Mouse (Mus musculus) spleen, postnatal 36 days (tissue): ENCODE data around the gene Nop2.

Source experiments
- DNase-seq, 2 experiments: peaks; one replicate each; pipeline ENCODE4 v3.0.0; 2022; ENCODE audit warnings: low spot score in 2 of 2, mixed read lengths in 1 of 2

The Nop2 gene

GRCm38 (mm10) chr6:125172474-125172873 lies 40.8 kb downstream of the Nop2 start:
- DNase-seq = no peak

DNA sequence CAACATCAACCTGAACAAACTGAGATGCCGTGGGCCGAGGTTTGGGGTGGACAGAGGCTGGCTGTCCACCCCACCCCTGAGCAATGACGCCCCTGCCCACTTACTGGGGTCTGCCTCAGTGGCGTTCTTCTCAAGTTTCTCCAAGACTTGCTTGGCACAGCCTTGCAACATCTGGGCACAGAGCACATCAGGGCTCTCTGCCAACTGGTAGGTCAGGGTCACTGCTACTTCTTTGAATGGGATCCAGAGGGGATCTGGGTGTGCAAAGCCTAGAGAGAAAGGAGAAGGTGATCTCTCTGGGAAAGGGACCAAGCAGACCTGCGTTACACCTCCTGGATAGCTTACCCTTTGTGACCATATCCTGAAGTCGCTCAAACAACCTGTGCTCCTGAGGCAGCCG lies 41.5 kb downstream of the Nop2 start:
- no peak for DNase-seq

GRCm38 (mm10) chr6:125175469-125175868 lies 43.8 kb downstream of the Nop2 start:
- no peak for DNase-seq

DNA sequence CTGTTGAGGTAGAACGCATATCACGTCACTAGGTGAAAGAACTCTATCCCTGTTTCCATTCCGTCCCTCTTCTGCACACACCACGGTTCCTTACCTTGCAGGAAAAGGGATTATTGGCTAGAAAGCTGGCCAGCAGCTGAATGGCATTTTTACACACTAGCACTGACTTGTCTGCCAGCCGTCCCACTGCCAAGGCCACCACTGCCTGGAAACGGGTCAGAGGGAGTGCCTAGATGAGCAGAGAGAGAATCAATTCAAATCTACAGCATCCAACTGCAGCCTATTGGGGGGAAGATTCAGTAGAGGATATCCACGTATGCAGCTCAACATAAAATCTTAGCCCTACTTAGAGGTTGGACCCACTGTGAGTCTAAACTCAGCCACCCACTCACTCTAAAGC lies 47.9 kb downstream of the Nop2 start:
- DNase-seq = no peak

GRCm38 (mm10) chr6:125182133-125182532 lies 50.4 kb downstream of the Nop2 start:
- no peak for DNase-seq

DNA sequence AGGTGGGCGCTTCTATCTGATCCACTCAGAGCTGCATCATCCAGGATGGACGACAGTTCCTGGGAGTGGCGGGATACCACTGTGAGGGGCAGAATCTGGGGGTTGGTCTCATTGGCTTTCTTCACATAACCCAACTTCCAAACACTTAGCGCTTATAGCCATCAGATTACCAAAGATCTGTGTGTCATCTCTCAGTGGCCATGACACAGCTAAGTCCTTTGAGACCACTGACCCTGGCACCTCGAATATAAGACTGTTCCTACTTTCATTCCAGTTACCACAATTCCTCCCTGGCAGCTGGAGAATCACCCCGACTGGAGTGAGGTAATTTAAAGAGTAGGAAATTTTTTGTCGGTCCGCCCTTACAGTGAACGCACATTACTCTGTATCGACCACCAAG lies 54.5 kb downstream of the Nop2 start:
- DNase-seq = no peak

GRCm38 (mm10) chr6:125190816-125191215 lies 59.1 kb downstream of the Nop2 start:
- no peak for DNase-seq

- peak; percentile 95 to 97 for DNase-seq
These were observed 59.8 kb downstream of the Nop2 start, which contains the start of the genes Ncapd2 and Mrpl51 for GRCm38 (mm10) chr6:125191332-125192015. Gene Ncapd2, minus strand, starts transcription at chr6:125191701. Gene Mrpl51, plus strand, starts transcription at chr6:125191801.

DNA sequence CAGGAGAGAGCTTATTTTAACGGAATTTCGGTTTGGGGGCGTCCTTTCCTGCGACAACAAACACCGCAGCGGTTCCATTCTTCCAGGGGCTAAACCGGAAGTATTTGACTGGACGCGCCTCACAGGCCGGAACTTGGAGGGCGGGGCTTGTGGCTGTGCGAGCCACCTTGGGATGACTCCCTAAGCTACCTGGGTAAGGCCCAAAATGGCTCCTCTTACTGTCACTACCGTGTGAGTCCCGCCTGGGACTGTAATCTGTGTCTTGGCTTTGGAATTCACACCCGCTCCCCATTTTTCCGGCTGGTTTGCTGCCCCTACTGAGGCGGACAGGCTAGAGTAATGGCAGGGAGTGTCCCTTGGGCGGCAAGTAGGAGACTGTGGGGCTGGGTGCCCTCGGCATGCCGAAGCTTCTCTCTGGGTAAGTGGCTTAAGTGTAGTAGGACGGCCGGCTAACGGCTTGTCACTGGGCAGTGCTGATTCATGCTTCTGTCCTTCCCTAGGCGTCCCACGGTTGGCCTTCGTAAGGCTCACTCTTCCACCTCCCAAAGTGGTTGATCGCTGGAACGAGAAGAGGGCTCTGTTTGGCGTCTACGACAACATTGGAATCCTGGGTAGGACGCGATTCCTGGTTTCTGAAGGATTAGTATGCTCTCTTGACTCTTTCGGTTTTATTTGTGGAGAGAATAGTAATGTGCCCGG lies 60.5 kb downstream of the Nop2 start:
- DNase-seq = peak; percentile 92 to 94

DNA sequence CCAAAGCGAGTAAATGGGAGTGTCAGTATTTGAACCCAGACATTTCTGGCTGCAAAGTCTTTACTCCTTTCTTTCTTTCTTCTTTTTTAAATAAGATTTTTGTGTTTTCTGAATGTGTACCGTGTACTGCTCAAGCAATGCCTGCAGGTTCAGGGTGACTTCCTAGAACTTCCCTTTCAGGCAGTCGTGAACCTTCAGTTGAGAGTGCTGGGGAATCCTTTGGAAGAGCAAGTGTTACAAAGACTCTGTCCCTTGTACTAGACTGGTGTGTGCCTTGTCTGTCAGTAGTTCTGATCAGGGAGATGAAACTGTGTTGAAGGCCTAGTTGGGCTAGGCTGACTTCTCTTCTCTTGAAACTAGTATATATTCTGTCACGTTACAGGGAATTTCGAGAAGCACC lies 61.1 kb downstream of the Nop2 start:
- no peak for DNase-seq

GRCm38 (mm10) chr6:125193390-125193789 lies 61.7 kb downstream of the Nop2 start:
- no peak for DNase-seq
